Mouse (Mus musculus) spleen, adult 2 months (tissue): ENCODE results near the gene Sbno2.

ENCODE experiments used
- CTCF ChIP-seq: fragments of 200-500 bp; IDR thresholded peaks from 2 replicates; pipeline ENCODE4 v1.5.1; 2011; ENCODE audit warnings: mild to moderate bottlenecking, inconsistent platforms; ENCODE audit not compliant: insufficient read depth, insufficient read length, insufficient replicate concordance; ENCODE audit errors: extremely low read depth
- POLR2A ChIP-seq: fragments of 200-500 bp; IDR thresholded peaks from 2 replicates; pipeline ENCODE4 v1.6.1; 2011; ENCODE audit warnings: low read depth, low read length, inconsistent platforms

GRCm38 (mm10) chr10:80120146-80120545, 14.8 kb upstream of the Sbno2 start:
- no peak for TF ChIP-seq CTCF
- no peak for TF ChIP-seq POLR2A
